Mouse (Mus musculus) T-helper 17 cell (primary cell): ENCODE measurements at regions not wholly inside any gene's neighbourhood (a gene's known extent, or its start where the extent isn't known, plus 50 kb on each side); places are given as distances from the start of the nearest gene placed in this dataset.

Source experiments
- in situ Hi-C, 2 experiments: fragments of 300-600 bp; cut with MboI, MseI; formaldehyde crosslinking; loops; 1 replicate in 1 of 2; 2 replicates in 1 of 2; pipeline ENCODE4 v1.15.1; 2025; ENCODE audit warnings: high pct_unique_total_duplicates in 2 of 2

GRCm38 (mm10) chr15:31673038-31673437 is 71.4 kb downstream of the Fam173b start:
- in situ Hi-C loops, result no loop called here

- in situ Hi-C loops, result no loop called here
Measured at GRCm38 (mm10) chr15:31676771-31677191, 75.1 kb downstream of the Fam173b start.

- in situ Hi-C loops, result no loop called here
Measured at GRCm38 (mm10) chr15:31693109-31693508, 91.5 kb downstream of the Fam173b start.

- in situ Hi-C loops, result no loop called here
Measured at GRCm38 (mm10) chr15:31694877-31695671, 93.4 kb downstream of the Fam173b start.

- in situ Hi-C loops, result no loop called here
Measured at GRCm38 (mm10) chr15:31703400-31703799, 101.7 kb downstream of the Fam173b start.

- in situ Hi-C loops, result no loop called here
Measured at GRCm38 (mm10) chr15:31707416-31707815, 105.8 kb downstream of the Fam173b start.

GRCm38 (mm10) chr15:31721019-31721418 is 119.4 kb downstream of the Fam173b start:
- in situ Hi-C loops, result no loop called here

- in situ Hi-C loops, result no loop called here
Measured at GRCm38 (mm10) chr15:31722429-31722828, 120.8 kb downstream of the Fam173b start.

GRCm38 (mm10) chr15:31724252-31724651 is 122.6 kb downstream of the Fam173b start:
- in situ Hi-C loops, result no loop called here

GRCm38 (mm10) chr15:31729133-31729532 is 127.5 kb downstream of the Fam173b start:
- in situ Hi-C loops, result no loop called here

GRCm38 (mm10) chr15:31741686-31742085 is 140.0 kb downstream of the Fam173b start:
- in situ Hi-C loops, result loop anchor here in 1 of 2 experiments (10.0 kb wide), 1 partner anchor 1023 kb away; no protein-coding TSS in a partner anchor

- in situ Hi-C loops, result loop anchor here in 1 of 2 experiments (10.0 kb wide), 1 partner anchor 1020 kb away; no protein-coding TSS in a partner anchor
Measured at GRCm38 (mm10) chr15:31744570-31744969, 142.9 kb downstream of the Fam173b start.

GRCm38 (mm10) chr15:31752632-31753031 is 151.0 kb downstream of the Fam173b start:
- in situ Hi-C loops, result no loop called here

- in situ Hi-C loops, result no loop called here
Measured at GRCm38 (mm10) chr15:31753578-31754281, 152.1 kb downstream of the Fam173b start.

- in situ Hi-C loops, result no loop called here
Measured at GRCm38 (mm10) chr15:31768959-31769844, 167.6 kb downstream of the Fam173b start.

GRCm38 (mm10) chr15:31783081-31783480 is 181.4 kb downstream of the Fam173b start:
- in situ Hi-C loops, result no loop called here

GRCm38 (mm10) chr15:31785022-31785421 is 183.4 kb downstream of the Fam173b start:
- in situ Hi-C loops, result no loop called here

- in situ Hi-C loops, result no loop called here
Measured at GRCm38 (mm10) chr15:31798863-31799262, 197.2 kb downstream of the Fam173b start.

- in situ Hi-C loops, result no loop called here
Measured at GRCm38 (mm10) chr15:31805522-31805921, 203.9 kb downstream of the Fam173b start.

GRCm38 (mm10) chr15:31815551-31815950 is 213.9 kb downstream of the Fam173b start:
- in situ Hi-C loops, result no loop called here

- in situ Hi-C loops, result no loop called here
Measured at GRCm38 (mm10) chr15:31819219-31819618, 217.6 kb downstream of the Fam173b start.

GRCm38 (mm10) chr15:31827219-31827618 is 225.6 kb downstream of the Fam173b start:
- in situ Hi-C loops, result no loop called here
